Mouse (Mus musculus) embryonic facial prominence, embryonic 15.5 days (tissue): ENCODE measurements around the gene Olfr508. TPM values are rescaled to one million over a fixed set of nuclear protein-coding genes. Genes with fewer than 3 reads are reported as not detected.
"Not testable (repeated sequence)": the region's sequence is repeated elsewhere in the genome, so short reads cannot be mapped to it uniquely, and the experiment has no call there.

ENCODE experiments used
- ATAC-seq: fragments of 200-750 bp; cut with Nextera tagmentation; 2 replicates; pipeline ENCODE4 v1.8.0; 2017; ENCODE audit warnings: low read depth, moderate TSS enrichment; ENCODE audit not compliant: insufficient number of reproducible peaks, low FRiP score, low TSS enrichment
- H3K27ac ChIP-seq: fragments of 300-500 bp; sonication (generic); replicated peaks from 2 replicates; pipeline ENCODE4 v1.5.1; 2015; ENCODE audit warnings: mild to moderate bottlenecking, inconsistent platforms
- H3K27me3 ChIP-seq: fragments of 300-500 bp; sonication (generic); 2 replicates; pipeline ENCODE4 v1.6.1; 2015; ENCODE audit warnings: inconsistent platforms
- H3K36me3 ChIP-seq: fragments of 300-500 bp; sonication (generic); 2 replicates; pipeline ENCODE4 v1.6.1; 2015; ENCODE audit warnings: mild to moderate bottlenecking, inconsistent platforms
- H3K4me1 ChIP-seq: fragments of 300-500 bp; sonication (generic); 2 replicates; pipeline ENCODE4 v1.6.1; 2015; ENCODE audit warnings: inconsistent platforms
- H3K4me2 ChIP-seq: fragments of 300-500 bp; sonication (generic); replicated peaks from 2 replicates; pipeline ENCODE4 v1.6.1; 2015; ENCODE audit warnings: mild to moderate bottlenecking, inconsistent platforms
- H3K4me3 ChIP-seq: fragments of 300-500 bp; sonication (generic); replicated peaks from 2 replicates; pipeline ENCODE4 v1.5.1; 2015; ENCODE audit warnings: mild to moderate bottlenecking, inconsistent platforms
- H3K9ac ChIP-seq: fragments of 300-500 bp; sonication (generic); 2 replicates; pipeline ENCODE4 v1.6.1; 2015; ENCODE audit warnings: inconsistent platforms
- H3K9me3 ChIP-seq: fragments of 300-500 bp; sonication (generic); replicated peaks from 2 replicates; pipeline ENCODE4 v1.6.1; 2016; ENCODE audit warnings: inconsistent platforms
- WGBS: fragments of 180-500 bp; shearing (Covaris S2); methylation state at CpG from one replicate; pipeline ENCODE4 v1.1.7; 2015; 5-methylcytosine and 5-hydroxymethylcytosine counted together
- polyA plus RNA-seq: library from polyadenylated mRNA; unstranded; fragments of >200 nt; fragmentation: Nextera tagmentation; extraction: Ambion mirVana; gene quantifications from 2 replicates; pipeline ENCODE4 v1.2.1, GENCODE M21; 2015

Olfr508 gene
- polyA plus RNA-seq = 0.30 TPM in 1 of 2 replicates, not detected in the other

DNA sequence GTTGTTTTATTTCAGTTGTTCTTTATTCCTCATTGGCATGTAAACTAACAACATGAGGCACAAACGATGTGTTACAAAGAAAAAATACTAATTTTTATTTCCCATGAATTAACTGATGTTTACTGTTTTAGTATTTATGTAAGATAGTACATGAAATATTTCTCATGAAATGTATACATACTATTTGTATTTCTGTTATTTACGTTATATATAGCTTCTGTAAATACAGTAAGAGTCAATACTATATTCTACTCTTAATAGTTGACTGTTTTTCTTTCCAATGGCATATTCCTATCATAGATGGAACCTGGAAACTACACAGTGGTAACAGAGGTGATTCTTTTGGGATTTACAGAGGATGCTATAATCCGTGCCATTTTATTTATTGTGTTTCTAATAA is at the start of gene Olfr508:
Gene Olfr508, plus strand, starts transcription at position 301 of the 400 bp plus-strand sequence.
- H3K4me2 ChIP-seq = no peak within 1 kb of the TSS
- WGBS = 83% methylated on average over 3 of the region's 3 CpGs
- no peak within 1 kb of the TSS for H3K4me3 ChIP-seq
- H3K4me1 ChIP-seq = no peaks in the 10 kb centered on the region
- no peaks in the 10 kb centered on the region for H3K36me3 ChIP-seq
- no peak within 1 kb of the TSS for H3K9ac ChIP-seq
- H3K27ac ChIP-seq = no peak within 1 kb of the TSS
- no peaks in the 10 kb centered on the region for H3K9me3 ChIP-seq
- no peaks in the 10 kb centered on the region for H3K27me3 ChIP-seq
- no peak for ATAC-seq

- Histone ChIP-seq H3K9ac (no peak overlapping the region), H3K9me3 (no peaks in the 10 kb centered on the region), H3K27me3 (no peaks in the 10 kb centered on the region), H3K27ac (no peak overlapping the region), H3K4me1 (no peaks in the 10 kb centered on the region), H3K4me2 (no peak overlapping the region), H3K4me3 (no peak overlapping the region), H3K36me3 (no peaks in the 10 kb centered on the region)
- WGBS = 88% methylated on average over 1 of the region's 1 CpGs
- ATAC-seq = no peak
Observed at GRCm38 (mm10) chr7:108589797-108590196, 40.0 kb upstream of the Olfr508 start.

DNA sequence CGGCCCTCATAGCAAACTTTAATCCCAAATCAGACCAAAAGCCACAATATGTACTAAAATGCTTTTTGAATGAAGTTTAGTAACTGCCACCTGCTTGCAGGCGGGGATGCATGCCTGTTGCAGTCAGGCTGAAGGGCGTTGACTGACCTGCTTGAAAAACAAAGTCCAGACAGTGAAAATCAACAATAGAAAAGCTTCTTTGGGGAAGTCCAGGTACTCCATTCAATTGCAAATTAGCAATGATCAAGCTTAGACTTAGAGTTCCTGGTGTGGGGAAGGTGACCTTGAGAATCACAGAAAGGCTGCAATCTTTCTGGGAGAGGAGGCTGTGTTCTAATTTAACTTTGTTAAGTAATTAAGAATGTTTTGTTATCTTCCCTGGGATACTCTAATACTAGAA is 27.9 kb upstream of the Olfr508 start:
- H3K27me3 ChIP-seq, ATAC-seq, H3K4me3 ChIP-seq, H3K9me3 ChIP-seq, H3K36me3 ChIP-seq, H3K4me1 ChIP-seq, H3K27ac ChIP-seq, H3K4me2 ChIP-seq, H3K9ac ChIP-seq: not testable (repeated sequence)
- 79% methylated on average over 3 of the region's 3 CpGs for WGBS

DNA sequence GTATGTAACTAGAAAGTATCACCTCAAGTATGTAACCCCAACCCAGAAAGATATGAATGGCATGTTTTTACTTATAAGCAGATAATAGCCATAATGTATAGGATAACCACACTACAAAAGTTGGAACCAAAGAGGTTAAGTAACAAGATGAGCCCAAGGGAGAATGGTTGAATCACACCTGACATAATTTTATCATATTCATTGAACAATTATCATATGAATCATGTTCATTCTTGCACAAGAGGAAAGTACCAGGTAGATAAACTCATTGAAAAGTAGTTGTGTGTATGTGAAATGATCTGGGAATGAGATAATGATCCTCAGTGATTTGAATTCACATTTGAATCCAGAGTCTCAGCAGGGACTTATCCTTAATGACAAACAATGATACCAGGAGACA is 19.3 kb upstream of the Olfr508 start, which contains the start of gene Olfr506:
Gene Olfr506, plus strand, starts transcription at position 301 of the 400 bp plus-strand sequence.
- no peak for ATAC-seq
- no peak within 1 kb of the TSS for H3K27ac ChIP-seq
- H3K36me3 ChIP-seq = no peaks in the 10 kb centered on the region
- no peak within 1 kb of the TSS for H3K9ac ChIP-seq
- no peaks in the 10 kb centered on the region for H3K4me1 ChIP-seq
- H3K4me3 ChIP-seq = no peak within 1 kb of the TSS
- H3K4me2 ChIP-seq = no peak within 1 kb of the TSS
- H3K27me3 ChIP-seq = no peaks in the 10 kb centered on the region
- H3K9me3 ChIP-seq = no peaks in the 10 kb centered on the region

- no peak overlapping the region for H3K4me3 ChIP-seq
- no peaks in the 10 kb centered on the region for H3K9me3 ChIP-seq
- no peak overlapping the region for H3K4me2 ChIP-seq
- no peak overlapping the region for H3K9ac ChIP-seq
- H3K27me3 ChIP-seq = no peaks in the 10 kb centered on the region
- H3K27ac ChIP-seq = no peak overlapping the region
- H3K36me3 ChIP-seq = no peaks in the 10 kb centered on the region
- 84% methylated on average over 2 of the region's 2 CpGs for WGBS
- ATAC-seq = no peak
- no peaks in the 10 kb centered on the region for H3K4me1 ChIP-seq
Observed at GRCm38 (mm10) chr7:108614110-108614509, 15.7 kb upstream of the Olfr508 start.

DNA sequence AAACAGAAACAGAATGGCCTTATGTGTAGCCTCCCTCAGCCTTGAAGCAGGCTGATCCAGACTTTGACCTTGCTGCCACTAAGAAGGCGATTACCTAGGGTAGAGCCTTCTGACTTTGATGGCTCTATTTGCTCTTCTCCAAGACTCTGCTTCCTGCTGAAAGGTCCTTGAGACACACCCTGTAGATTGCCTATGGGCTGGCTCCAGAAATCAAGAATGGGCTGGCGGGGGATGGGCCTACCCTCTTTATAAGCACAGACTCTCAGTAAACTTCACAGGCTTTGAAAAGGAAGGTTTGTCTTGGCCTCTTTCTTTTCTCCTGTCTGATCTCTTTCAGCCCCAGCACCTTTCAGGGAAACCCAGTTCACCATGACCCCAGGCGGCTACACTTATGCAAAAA is 13.0 kb upstream of the Olfr508 start:
- not testable (repeated sequence) for H3K9ac ChIP-seq, ATAC-seq, H3K4me2 ChIP-seq, H3K9me3 ChIP-seq, H3K36me3 ChIP-seq, H3K4me1 ChIP-seq, H3K27me3 ChIP-seq, H3K4me3 ChIP-seq, H3K27ac ChIP-seq
- 48% methylated on average over 3 of the region's 3 CpGs for WGBS

DNA sequence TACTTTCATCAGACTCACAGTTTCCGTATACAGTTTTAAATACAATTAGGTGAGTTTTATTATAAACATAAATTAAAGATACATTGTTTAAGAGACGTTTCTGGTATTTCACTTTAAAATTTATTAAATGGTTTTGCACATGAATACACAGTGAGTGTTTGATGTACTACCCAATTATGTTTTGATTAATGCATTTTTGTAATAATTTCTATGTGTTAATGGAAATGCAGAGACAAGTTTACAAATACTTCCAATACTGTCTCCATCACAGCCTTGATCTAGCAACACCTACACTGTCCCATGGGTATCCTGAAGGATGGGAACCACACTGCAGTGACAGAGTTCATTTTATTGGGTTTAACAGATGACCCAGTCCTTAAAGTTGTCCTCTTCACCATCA is 8.3 kb upstream of the Olfr508 start, which contains the start of gene Olfr507:
Gene Olfr507, plus strand, starts transcription at position 301 of the 400 bp plus-strand sequence.
- Histone ChIP-seq H3K36me3 (no peaks in the 10 kb centered on the region), H3K4me1 (no peaks in the 10 kb centered on the region), H3K4me2 (no peak within 1 kb of the TSS), H3K27me3 (no peaks in the 10 kb centered on the region), H3K4me3 (no peak within 1 kb of the TSS), H3K9ac (no peak within 1 kb of the TSS), H3K27ac (no peak within 1 kb of the TSS), H3K9me3 (no peaks in the 10 kb centered on the region)
- 73% methylated on average over 2 of the region's 2 CpGs for WGBS
- no peak for ATAC-seq

DNA sequence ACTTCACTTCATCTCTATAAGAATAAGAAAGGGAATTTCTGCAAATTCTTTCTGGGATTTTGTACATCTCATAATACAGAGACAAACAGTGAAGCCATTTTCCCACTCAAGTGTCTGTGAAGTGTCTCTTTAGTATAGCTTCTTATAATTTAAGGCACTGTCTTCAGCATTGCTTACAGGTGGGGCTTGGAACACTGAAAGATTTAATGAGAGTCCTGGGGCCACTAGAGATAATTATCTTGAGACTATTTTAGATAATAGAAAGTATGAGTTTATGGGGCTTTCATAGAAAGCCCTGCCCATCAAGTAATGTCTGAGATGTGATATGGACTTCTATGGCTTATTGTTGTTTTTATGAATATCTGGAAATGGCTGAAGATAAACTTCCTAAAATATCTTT is 22.0 kb downstream of the Olfr508 start, which contains the start of gene Olfr509:
Gene Olfr509, minus strand, starts transcription at position 101 of the 400 bp plus-strand sequence.
- Histone ChIP-seq H3K4me2 (no peak within 1 kb of the TSS), H3K9ac (no peak within 1 kb of the TSS), H3K9me3 (no peaks in the 10 kb centered on the region), H3K4me3 (no peak within 1 kb of the TSS), H3K27me3 (no peaks in the 10 kb centered on the region), H3K27ac (no peak within 1 kb of the TSS), H3K4me1 (no peaks in the 10 kb centered on the region), H3K36me3 (no peaks in the 10 kb centered on the region)
- no peak for ATAC-seq

- no peaks in the 10 kb centered on the region for H3K4me1 ChIP-seq
- no peak overlapping the region for H3K27ac ChIP-seq
- no peaks in the 10 kb centered on the region for H3K9me3 ChIP-seq
- H3K9ac ChIP-seq = no peak overlapping the region
- no peaks in the 10 kb centered on the region for H3K27me3 ChIP-seq
- 79% methylated on average over 3 of the region's 3 CpGs for WGBS
- H3K36me3 ChIP-seq = no peaks in the 10 kb centered on the region
- ATAC-seq = no peak
- H3K4me2 ChIP-seq = no peak overlapping the region
- no peak overlapping the region for H3K4me3 ChIP-seq
Observed at GRCm38 (mm10) chr7:108662419-108662818, 32.6 kb downstream of the Olfr508 start.

GRCm38 (mm10) chr7:108666118-108666517 is 36.3 kb downstream of the Olfr508 start, which contains the start of gene Olfr510:
Gene Olfr510 (plus strand): TSS chr7:108666418.
- Histone ChIP-seq H3K4me1 (no peaks in the 10 kb centered on the region), H3K9ac (no peak within 1 kb of the TSS), H3K27me3 (no peaks in the 10 kb centered on the region), H3K27ac (no peak within 1 kb of the TSS), H3K4me2 (no peak within 1 kb of the TSS), H3K9me3 (no peaks in the 10 kb centered on the region), H3K36me3 (no peaks in the 10 kb centered on the region), H3K4me3 (no peak within 1 kb of the TSS)
- ATAC-seq = no peak
- 87% methylated on average over 1 of the region's 1 CpGs for WGBS

DNA sequence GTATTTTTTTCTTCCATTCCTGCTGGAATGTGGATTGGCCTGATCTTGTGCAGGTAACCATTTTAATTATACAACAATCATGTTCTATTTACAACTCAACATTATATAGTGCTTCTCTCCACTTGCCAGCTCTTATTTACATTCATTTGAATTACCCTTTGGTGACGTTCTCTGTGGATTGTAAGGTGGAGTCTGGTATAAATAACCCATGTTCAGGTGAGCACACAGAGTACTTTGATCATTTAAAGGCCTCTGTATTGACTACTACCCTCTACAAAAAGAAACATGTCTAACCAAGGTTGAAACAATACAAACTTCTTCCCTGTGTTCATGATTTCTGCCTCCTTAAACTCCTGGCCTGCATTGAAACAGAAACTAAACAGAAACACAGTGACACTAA is 41.3 kb downstream of the Olfr508 start:
- H3K4me2 ChIP-seq = no peak overlapping the region
- no peak overlapping the region for H3K4me3 ChIP-seq
- no peaks in the 10 kb centered on the region for H3K4me1 ChIP-seq
- no peaks in the 10 kb centered on the region for H3K27me3 ChIP-seq
- H3K9me3 ChIP-seq = no peaks in the 10 kb centered on the region
- no peak overlapping the region for H3K27ac ChIP-seq
- ATAC-seq = no peak
- H3K36me3 ChIP-seq = no peaks in the 10 kb centered on the region
- no peak overlapping the region for H3K9ac ChIP-seq
- 48% methylated on average over 1 of the region's 1 CpGs for WGBS

GRCm38 (mm10) chr7:108678886-108679285 is 49.1 kb downstream of the Olfr508 start:
- ATAC-seq = no peak
- no peaks in the 10 kb centered on the region for H3K27me3 ChIP-seq
- WGBS = 81% methylated on average over 4 of the region's 4 CpGs

More at GRCm38 (mm10) chr7:108678886-108679285, 49.1 kb downstream of the Olfr508 start:
- Histone ChIP-seq H3K4me3 (no peak overlapping the region), H3K27ac (no peak overlapping the region), H3K9ac (no peak overlapping the region), H3K9me3 (no peaks in the 10 kb centered on the region), H3K36me3 (no peaks in the 10 kb centered on the region), H3K4me2 (no peak overlapping the region), H3K4me1 (no peaks in the 10 kb centered on the region)
